Mouse (Mus musculus) urinary bladder, adult 18-20 months (tissue): ENCODE results near the gene Fam133b.

Experiments used
- DNase-seq, 2 experiments: peaks; one replicate each; pipeline ENCODE4 v3.0.0; 2022; ENCODE audit warnings: low spot score in 2 of 2, mixed read lengths in 2 of 2

Gene Fam133b

GRCm38 (mm10) chr5:3543629-3544479 is at the start of gene Fam133b:
Fam133b (plus strand) TSS chr5:3543833.
- peak; percentile 89 to 99 for DNase-seq

- no peak for DNase-seq
Measured at GRCm38 (mm10) chr5:3493968-3494367, 49.7 kb upstream of the Fam133b start.

DNA sequence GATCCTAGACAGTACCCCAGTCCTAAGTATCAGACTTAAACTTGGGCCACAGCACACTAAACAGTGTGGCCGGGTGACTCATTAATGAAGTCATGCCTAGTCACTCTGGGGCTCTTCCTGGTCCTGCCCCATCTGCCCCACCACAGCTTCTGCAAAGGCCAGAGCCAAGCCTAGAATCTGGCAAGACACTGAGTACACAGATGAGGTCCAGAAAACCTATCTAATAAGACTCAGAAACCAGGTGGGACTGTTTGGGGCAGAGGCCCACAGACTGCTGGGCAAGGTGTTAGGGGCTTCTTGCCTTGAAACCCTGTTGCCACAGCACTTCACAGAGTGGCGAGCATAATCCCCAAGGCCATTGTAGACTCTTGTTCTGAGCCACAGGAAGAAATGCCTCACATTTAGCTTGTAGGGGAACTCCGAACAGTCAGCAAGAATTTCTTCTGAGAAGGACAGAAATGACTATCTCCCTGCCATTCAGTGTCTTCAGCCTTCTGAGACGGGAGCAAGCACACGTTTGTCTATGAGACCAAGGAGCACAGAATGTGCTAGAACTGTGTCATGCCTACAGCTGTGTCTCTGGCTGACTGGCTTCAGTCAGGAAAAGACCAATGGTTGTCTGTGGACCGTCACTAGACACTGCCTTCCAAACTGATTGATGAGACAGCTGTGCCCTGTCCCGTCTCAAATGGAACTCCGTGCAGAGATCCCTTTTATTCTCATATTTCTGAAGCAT is 49.0 kb upstream of the Fam133b start:
- no peak for DNase-seq

- DNase-seq = no peak
Measured at GRCm38 (mm10) chr5:3497505-3497925, 46.1 kb upstream of the Fam133b start.

GRCm38 (mm10) chr5:3500298-3500697 is 43.3 kb upstream of the Fam133b start:
- no peak for DNase-seq

DNA sequence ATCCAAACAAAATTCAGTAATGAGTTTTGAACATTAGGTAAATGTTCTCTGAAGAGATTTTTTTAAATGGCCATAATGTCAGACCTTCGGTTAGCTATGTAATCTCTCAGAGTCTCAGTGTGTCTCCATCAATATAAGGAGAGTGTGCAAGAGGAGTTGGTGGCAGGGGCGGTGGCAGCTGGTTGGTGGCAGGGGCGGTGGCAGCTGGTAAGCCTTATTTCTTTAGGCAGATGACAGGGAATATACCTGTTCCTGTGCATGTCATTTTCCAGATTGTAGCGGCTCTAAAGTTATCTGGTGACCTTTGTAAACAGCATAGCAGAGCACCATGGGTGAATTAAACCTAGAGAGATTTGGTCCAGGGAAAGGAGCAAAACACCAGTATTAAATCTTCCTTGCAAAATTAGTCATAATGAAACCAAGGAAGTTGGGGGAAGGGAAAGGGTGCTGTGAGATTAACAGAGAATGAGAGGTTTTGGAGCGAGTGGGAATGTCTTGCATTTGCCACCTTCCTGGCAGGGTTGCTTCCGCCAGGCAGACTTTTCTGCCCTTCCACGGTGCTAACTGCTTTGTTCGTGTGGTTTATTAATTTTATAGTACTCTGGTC is 42.6 kb upstream of the Fam133b start:
- DNase-seq = no peak

GRCm38 (mm10) chr5:3501564-3502001 is 42.0 kb upstream of the Fam133b start:
- no peak for DNase-seq

GRCm38 (mm10) chr5:3502610-3503350 is 40.9 kb upstream of the Fam133b start:
- DNase-seq = peak in 1 of 2 experiments; percentile 39

- DNase-seq = no peak
Measured at GRCm38 (mm10) chr5:3503373-3503772, 40.3 kb upstream of the Fam133b start.

DNA sequence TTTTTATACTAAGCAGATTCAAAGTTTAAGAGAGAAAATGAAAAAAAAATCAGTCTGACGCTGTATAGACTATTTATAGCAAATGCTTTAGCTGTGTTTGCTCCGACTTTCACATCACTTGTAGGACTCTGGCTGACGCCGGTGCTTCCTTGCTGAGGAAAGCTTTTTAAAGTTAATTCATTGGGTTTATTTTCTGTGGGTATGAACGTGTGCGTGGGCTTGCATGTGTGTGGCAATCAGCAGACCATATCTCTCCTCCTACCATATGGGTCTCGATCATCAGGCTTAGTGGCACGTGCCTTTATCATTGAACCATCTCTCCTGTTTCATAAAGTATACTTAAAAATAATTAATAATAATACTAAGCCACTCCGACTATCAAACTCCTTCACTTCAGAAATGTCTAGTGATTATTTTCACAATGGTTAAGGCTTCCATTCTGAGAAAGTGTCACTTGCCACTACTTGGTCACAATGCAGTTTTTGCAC is 39.8 kb upstream of the Fam133b start:
- no peak for DNase-seq

GRCm38 (mm10) chr5:3504453-3504852 is 39.2 kb upstream of the Fam133b start:
- DNase-seq = no peak

GRCm38 (mm10) chr5:3505553-3505952 is 38.1 kb upstream of the Fam133b start:
- DNase-seq = no peak

DNA sequence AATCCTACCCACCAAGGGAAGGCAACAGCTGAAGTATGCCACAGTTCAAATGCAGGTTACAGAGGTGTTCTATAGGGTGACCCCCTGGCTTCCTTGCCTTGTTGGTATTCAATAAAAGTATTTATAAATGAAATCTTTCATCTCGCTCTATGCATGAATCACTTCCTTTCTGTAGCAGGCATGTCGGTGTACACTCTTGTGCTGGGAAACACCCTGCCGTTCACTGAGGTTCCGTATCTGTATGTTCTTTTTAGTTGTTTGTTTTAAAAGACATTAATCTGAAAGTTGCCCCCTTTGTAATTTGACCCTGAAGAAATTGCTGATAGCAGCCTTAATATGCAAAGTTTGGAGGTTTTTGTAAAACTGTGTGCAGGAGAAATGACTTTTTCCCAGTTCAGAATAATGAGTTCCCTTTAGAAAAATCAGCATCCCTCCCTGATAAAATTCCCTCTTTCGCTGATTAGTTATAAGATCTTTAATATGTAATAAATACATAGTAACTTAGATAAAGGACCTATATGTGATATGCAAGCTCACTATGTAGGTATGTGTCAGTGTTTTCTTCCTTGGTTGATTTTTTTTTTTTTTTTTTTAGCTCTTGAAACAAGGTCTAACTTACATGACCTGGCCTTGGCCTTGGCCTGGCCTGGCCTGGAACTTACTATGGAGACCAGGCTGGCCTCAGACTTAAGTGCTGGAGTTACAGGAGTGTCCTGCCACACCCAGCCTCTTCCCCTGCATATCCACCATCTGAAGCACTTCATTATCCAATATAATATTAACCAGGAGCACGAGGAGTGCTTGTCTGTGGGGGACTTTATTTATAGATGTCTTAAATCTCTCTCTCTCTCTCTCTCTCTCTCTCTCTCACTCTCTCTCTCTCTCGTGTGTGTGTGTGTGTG is 34.9 kb upstream of the Fam133b start:
- DNase-seq = no peak

DNA sequence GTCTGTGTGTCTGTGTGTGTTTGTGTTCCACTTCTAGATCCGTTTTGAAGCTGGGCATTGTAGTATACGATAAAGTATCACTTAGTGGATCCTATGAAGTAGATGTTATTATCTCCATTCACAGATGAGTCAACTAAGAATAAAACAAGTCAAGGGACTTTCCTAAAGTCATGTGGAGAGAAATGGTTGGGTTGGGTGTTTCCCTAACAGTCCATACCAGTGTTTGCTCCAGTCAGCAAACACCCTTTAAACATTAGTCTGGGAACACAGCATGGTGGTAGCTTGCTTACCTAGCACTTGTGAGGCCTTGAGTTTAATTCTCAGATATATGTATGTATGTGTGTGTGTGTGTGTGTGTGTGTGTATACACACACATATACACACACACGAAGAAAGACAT is 34.1 kb upstream of the Fam133b start:
- DNase-seq = no peak

DNA sequence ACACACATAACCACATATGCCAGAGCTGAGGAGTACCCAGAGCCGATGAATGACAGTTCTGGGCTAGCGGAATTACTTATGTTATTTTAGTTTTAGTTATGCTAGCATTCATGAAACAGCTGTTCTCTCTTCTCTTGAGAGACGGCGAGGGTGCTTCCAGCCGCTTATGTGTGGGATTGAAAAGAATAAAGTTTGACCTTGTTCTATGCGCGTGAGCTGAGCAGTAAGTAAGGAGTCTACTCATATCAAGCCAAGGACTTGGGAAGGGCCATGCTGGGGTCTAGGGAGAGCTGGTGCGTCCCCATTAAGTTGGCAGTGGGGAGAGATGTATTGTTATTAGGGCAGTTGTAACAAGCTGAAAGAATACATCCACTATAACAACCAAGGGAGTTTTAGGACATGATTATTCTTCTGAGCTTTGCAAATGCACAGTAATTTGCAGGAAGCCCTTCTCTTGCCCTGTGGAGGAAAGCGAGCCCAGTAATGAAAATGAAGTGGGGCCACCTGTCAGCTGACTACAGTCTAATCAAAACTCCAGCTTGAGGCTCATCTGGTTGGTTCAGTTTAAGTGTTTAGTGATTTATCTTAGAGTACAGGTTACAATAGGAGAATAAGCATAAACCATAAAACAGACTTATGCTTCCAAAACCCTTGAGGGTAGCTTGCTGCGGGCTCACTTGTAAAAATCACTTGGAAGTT is 32.4 kb upstream of the Fam133b start:
- no peak for DNase-seq

GRCm38 (mm10) chr5:3512584-3512983 is 31.0 kb upstream of the Fam133b start:
- DNase-seq = no peak

- DNase-seq = no peak
Measured at GRCm38 (mm10) chr5:3514901-3515311, 28.7 kb upstream of the Fam133b start.

GRCm38 (mm10) chr5:3515477-3515876 is 28.2 kb upstream of the Fam133b start:
- no peak for DNase-seq

- peak in 1 of 2 experiments; percentile 15 for DNase-seq
Measured at GRCm38 (mm10) chr5:3516481-3517075, 27.1 kb upstream of the Fam133b start.
